Mouse (Mus musculus): ENCODE data around the gene Slc25a12. TPM values are rescaled to one million over a fixed set of nuclear protein-coding genes. Genes with fewer than 3 reads are reported as not detected.

The Slc25a12 gene
- polyA plus RNA-seq, 1 experiment = 26.9 TPM

DNA sequence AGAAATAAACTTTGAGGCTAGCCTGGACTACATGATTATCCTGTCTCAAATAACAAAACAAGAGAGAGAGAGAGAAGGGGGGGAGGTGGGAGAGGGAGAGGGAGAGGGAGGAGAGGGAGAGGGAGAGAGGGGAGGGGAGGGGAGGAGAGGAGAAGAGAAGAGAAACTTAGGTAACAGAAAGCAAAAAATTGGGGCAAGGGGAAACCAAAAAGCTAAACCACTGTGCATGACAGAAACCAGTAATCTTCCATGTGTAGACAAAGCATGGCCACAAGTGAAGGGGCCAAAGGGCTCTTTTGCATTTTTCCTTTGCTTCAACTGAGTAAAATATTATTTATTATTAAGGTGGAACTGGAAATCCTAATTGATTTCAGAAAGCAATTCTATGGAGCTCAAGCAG, 61.2 kb downstream of the Slc25a12 start:
- no peak for DNase-seq (ENCODE audit: low read depth)

DNA sequence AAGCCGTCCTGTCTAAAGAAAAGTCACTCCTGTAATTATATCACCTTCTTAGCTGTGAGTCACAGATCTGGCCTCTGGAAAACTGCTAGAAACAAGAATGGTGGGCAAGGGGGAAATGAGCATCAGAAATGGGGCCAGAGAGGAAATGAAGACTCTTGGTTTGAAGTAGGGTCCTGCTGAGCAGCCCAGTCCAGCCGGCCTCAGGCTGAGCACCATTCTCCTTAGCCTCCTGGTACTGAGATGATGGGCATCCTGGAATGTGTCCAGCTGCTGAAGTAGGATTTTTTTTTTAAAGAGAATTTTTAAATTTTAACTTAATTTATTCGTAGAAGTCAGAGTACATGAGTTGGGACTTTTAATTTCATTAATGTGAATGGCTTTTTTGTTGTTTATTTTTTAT, 62.7 kb downstream of the Slc25a12 start:
- DNase-seq (ENCODE audit: low read depth) = no peak

DNA sequence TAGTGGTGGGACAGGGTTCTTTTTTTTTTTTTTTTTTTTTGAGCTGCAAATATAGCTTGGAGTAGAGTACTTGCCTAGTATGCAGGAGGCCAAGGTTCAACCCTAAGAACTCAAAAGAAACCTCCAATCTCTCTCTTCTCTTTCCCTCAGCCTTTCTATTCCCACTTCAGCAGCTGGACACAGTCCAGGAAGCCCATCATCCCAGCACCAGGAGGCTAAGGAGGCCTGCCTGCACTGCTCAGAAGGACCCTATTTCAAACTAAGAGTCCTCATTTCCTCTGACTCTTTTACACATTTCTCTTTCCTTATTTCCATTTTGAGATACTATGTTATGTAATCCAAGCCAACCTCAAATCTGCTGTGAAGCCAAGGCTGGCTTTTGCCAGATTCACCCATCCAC, 64.3 kb downstream of the Slc25a12 start:
- no peak for DNase-seq (ENCODE audit: low read depth)

DNA sequence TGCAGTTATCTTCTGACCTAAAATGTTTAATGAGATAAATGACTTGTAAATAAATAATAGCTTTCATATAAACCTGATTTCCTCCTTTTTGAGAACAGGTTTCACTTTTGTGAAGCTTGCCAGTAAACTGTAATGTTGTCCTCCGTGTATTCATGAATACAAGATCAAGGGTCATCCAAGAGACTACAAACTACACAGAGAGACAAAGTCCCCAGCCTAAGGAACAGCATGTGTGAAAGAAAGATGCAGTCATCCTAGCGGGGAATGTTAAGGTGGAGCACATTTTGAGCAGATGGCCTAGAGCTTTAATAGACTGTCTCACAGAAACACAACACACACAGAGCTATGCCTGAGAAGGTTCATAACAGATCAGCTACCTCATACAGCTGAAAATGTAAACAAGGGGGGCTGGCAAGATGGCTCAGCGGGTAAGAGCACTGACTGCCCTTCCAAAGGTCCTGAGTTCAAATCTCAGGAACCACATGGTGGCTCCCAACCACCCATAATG, 65.3 kb downstream of the Slc25a12 start:
- DNase-seq (ENCODE audit: low read depth) = no peak

DNA sequence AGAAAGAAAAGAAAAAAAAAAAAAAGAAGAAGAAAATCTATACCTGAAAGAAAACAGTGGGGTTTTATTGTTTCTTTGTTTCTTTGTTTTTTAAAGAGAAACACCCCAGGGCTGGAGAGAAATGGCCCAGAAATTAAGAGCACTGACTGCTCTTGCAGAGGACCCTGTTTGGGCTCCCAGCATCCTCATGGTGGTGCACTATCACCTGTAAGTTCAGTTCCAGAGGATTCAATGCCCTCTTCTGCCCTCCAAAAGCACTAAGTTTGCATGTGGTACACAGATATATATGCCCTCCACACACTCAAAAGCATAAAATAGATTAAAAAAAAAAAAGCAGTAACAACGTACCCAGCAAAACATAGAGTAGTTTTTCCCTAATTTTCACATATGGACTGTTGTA, 68.8 kb downstream of the Slc25a12 start:
- no peak for DNase-seq (ENCODE audit: low read depth)

DNA sequence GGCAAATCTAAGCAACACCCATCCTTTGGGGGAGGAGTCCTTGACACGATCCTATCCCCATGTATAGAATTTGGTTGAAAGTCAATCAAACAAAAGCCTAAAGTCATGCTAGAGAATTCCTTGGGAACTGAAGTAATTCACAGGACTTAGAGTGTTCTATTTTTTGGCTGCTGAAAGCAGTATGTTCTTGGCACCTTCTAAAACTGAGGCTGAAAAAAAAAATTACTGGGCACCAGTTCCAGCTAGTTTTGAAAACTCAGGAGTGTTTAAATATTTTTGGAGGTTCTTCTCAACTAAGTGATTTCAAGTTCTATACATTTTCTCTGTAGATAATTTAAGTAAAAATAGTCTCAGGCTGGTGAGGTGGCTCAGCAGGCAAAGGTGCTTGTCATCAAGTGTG, 70.0 kb downstream of the Slc25a12 start:
- no peak for DNase-seq (ENCODE audit: low read depth)

DNA sequence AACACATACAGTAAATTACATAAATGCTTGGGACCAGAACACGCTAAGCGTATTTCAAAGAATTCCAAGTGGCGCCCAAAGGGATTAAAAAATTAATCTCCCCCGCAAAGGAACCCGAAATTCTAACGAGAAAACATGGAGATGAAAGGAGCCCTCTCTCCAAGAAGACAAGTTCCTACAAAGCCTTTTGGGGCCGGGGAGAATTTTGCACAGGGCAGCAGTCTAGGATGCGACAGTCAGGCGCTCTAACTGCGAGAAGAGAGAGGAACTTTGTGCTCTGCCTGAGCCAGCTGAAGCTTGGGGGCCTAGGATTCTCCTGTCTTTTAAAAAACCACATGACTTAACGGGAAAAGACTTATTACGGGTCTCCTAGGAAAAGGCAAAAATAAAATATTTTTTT, 71.7 kb downstream of the Slc25a12 start:
- no peak for DNase-seq (ENCODE audit: low read depth)

DNA sequence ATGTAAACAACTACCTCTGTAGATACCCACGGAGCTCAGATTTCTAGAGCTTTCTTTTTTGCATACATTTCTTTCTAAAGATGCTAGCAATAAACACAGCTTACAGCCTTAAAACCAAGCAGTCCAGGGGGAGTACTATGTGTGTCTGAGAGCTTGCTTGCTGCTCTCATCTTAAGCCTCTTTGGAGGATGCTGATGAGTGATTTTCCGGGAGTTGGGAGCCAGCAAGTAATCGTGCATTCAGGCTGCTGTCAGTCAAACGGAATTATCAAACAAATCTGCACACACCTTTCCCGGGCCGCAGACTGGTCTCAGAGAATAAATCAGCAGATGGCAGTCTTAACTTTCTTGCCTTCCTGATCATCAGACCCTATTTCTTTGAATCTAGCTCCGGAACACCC, 73.1 kb downstream of the Slc25a12 start:
- DNase-seq (ENCODE audit: low read depth) = no peak

DNA sequence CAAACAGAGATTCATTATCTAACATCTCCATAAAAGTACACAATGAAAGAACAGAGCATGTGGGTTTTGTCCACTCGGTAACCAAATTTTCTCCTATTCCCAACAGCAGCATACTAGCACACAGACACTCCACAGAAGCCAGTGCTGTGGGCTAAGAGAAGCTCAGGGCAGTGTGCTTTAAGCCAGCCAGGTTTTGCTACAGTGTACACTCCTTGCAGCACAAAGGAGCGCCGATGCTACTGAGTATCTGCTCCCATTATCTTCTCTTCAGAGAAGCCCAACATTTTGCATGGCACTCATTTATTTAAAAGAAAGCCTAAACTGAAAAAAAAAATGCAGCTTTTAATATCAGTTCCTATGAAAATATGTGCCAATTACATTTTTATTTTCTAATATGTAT, 73.6 kb downstream of the Slc25a12 start:
- DNase-seq (ENCODE audit: low read depth) = no peak

DNA sequence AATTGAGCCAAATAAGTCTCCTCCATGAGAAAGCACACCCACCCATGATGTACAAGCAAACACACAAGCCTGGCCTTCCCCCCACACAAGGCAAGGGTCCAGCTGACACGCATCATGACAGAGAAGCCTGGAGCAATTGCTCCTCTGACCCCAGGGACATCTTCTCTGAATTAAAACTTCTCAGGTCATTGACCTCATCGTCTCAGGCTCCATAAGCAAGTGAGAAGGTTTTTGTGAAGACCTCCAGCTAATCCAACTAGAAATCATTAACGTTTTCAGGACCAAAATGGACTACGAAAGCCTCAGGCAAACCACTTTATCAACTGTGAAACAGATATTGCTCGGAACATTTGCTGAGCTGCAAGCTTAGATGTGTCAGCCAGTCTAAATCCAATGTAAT, 76.0 kb downstream of the Slc25a12 start:
- no peak for DNase-seq (ENCODE audit: low read depth)

DNA sequence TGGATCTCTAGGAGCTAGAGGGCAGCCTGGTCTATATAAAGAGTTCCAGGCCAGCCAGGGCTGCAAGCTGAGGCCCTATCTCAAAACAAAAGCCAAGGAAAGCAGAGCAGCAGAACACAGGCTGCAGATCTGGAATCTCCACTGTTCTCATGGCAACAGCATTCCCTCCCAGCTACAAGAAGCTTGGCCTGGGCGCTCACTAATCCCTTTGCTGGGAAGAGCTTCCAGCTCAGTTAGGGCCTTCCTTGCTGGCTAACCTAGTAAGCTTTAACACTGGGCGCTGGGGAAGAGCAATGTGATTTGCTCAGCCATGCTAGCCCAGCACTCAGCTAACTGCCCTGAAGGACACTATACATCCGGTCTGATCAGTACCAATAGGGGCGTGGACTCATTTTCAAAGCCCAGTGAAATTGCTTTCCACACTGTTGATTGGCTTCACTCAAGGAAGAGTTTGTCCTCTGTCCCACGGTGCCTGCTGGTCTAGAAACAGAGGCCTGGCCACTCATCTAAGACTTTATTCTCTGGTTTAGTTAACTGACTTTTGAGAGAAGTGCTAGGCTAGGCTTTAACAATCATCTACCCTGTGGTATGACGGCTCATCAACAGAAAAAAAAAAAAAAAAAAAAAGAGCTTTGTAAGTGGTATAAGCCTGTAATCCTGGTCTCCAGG, 77.3 kb downstream of the Slc25a12 start:
- no peak for DNase-seq (ENCODE audit: low read depth)

DNA sequence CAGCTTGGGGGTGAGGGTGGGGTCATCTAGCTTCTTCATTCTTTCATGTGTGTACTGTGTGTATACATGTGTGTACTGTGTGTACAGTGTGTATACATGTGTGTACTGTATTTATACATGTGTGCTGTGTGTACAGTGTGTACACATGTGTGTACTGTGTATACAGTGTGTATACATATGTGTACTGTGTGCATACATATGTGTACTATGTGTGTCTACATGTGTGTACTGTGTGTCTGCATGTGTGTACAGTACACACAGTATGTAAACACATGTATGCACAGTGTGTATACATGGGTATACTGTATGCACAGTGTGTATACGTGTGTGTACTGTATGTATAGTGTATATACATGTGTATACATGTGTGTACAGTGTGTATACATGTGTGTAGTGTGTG, 85.6 kb downstream of the Slc25a12 start:
- no peak for DNase-seq (ENCODE audit: low read depth)

DNA sequence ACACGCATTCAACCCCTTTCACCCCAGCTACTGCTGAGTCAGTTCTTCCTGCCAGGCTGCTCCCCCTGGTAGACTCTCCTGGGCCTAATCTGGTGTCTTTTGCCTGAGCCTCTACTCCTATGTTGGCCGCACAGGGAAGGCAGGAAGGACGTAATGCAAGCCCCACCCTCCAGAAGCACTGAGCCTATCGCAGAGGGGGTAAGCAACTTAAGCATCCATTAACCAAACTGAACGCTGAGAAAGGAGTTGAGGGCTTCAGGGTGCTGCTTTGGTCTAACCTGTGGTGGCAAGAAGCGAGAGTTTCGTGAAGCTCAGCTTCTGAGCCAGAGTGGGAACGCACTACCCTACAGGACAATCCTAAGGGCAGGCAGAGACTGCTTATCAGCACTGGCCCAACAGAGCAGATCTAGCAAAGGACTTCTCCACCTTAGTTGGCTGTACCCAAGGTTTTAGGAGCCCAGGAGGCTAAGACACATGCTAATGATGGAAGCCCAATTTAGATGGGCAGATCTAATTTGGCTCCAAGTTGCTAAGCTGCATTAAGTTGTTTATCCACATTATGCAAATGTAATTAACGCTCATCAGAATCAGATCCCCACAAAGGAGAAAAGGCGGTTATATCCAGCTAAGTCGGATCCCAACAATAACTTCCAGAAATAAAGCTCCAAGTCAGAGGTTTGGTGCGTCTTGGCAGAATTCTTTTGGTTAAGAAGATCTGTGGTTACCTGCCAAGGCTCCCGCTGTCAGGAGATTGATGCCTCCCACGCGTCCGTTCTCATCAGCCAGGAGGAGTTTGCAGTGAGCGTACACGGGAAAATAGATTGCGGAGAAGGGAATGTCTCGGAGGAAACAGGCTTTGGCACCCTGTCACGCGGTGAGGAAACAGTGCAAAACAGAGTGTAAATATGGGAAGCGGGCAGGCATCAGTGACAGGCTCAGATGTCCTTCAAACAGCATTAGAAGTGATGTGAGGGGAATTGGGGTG, 88.5 kb downstream of the Slc25a12 start:
- DNase-seq (ENCODE audit: low read depth) = no peak

DNA sequence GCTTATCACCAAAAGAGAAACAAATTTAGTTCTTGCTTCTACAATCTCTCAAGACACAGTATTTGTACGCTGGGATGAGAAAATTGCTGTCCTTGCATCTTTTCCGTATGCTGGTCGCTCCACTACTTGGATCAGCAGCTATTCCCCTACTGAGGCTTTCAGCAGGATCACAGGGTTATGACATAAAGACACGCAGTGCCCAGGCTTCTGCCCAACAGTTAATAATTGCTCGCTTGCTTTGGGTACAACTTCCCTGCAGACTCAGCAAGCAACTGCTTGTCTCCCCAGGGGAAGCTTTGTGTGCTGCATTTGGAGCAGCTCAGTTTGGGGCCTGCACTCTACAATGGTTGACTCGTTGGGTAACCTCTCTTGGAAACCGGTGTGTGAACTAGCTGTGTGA, 91.8 kb downstream of the Slc25a12 start:
- DNase-seq (ENCODE audit: low read depth) = no peak

DNA sequence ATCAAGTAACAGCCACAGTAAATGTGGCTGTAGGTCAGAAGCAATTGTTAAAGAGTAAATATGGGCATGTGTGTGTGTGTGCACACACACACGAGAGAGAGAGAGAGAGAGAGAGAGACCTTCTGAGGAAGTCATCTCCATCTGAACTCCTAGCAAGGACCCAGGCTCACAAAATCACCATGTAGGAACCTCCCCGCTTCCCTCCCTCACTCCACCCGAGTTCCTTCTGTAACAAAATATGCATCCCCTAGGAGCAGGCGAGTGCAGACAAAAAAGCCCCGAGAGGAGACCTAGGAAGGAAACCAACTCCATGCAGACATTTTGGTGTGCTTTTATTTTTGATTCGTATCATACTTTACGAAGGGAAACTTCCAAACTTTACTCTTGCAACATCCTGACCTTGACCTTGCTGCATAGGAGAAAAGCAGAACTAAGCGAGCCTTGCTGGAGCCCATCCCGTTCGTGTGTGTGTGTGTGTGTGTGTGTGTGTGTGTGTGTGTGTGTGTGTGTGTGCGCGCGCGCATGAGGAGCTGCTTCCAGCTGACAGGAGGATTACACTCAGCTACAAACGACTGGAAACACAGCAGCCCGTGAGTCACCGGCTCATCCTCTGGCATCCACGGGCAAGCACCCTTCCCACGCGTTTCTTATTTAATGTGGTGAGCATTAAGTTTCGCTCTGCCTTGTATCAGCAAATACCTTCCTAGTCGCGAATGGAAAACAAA, 93.4 kb downstream of the Slc25a12 start:
- DNase-seq (ENCODE audit: low read depth) = no peak

DNA sequence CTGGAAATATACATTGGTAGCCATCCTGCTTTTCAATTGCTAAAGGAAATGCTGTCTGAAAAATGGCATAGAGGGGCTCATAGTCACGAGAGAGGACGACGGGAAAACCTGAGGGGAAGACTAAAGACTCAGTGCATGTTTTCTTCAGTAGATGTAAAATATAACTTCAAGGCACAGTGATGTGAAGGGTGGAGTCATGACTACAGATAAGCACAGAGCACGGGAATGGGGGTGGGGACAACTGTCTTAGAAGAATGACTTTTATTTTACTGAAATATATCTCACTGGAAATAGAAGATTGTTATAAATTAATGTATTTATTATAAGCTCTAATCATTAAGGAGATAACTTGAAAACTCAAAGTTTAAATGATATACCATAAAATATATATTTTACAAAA, 97.5 kb downstream of the Slc25a12 start:
- no peak for DNase-seq (ENCODE audit: low read depth)

DNA sequence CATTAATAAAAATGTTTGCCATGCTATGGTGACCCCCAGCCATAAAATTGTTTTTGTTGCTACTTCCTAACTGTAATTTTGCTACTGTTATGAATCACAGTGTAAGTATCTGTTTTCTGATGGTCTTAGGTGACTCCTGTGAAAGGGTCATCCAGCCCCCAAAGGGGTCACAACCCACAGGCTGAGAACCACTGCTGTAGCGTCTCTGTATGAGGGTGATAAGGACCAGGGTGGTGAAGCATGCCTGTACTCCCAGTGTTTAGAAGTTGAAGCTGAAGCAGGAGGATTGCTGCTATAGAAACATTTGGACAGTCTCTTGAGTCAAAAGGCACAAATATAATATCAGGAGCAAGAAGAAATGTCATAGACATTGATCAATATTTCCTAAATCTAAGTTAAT, 98.2 kb downstream of the Slc25a12 start:
- no peak for DNase-seq (ENCODE audit: low read depth)

DNA sequence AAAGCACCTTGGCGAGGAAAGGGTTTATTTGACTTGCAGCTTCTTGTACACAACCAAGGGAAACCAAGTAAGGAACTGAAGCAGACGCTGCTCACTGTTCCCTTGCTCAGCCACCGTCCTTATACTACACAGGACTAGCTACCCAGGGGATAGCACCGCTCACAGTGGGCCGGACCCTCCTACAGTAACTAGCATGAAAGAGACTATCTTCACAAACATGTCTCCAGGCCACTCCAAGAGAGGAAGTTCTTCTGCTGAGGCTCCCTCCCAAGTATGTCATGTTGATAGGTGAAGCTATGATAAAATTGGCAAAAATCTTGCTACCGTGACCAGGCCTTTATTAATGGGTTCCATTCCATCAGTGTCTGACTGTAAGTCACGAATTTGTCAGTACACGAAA, 98.9 kb downstream of the Slc25a12 start:
- DNase-seq (ENCODE audit: low read depth) = no peak

DNA sequence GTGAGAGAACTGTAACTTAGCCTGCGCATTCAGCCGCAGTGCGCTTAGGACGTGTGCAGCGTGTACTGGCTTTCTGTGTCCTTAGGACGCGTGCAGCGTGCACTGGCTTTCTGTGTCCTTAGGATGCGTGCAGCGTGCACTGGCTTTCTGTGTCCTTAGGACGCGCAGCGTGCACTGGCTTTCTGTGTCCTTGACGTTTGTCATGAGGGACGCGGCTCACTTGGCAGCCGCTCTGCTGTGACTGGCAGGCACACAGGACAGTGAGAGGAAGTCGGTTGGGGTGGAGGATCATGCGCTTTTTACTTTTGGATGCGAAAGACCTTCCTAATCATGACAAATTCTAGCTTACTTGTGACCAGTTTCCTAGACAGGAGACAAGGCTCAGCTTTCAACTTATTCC, 103.0 kb downstream of the Slc25a12 start:
- DNase-seq (ENCODE audit: low read depth) = no peak

DNA sequence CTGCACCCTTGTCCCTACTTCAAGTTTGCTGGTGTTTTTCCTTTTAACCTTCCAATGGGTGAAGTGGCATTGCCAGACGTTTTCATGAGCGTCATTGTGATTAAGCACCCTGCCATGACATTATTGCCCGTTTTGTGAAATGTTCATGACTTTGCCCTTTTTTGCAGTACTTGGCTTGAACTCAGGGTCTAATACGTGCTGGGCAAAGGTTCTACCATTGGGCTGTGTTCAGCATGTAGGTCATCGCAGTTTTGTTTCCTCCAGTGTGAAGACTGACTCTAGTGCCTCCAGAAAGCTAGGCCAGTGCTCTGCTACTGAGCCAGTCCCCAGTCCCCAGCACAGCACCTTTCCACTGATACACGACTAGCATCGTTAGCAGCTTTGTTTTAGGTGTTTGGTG, 111.0 kb downstream of the Slc25a12 start:
- DNase-seq (ENCODE audit: low read depth) = no peak

DNA sequence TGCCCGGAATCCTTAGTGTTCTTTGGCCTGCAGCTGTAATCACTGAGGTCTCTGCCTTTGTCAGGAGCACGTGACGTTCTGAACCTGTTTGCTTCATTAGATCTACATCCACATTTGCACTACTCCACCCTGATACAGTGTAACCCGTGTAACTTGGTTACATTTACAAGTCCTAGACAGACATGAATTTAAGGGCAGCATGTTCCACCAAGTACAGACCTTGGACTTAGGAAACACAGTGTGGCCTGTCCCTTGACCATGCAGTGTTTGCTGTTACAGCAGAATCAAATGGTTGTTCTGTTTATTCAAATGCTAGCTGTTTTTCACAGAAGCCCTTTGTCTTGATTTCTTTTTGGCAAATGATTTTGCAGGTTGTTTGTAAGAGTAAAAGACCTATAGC, 112.7 kb downstream of the Slc25a12 start:
- DNase-seq (ENCODE audit: low read depth) = no peak

DNA sequence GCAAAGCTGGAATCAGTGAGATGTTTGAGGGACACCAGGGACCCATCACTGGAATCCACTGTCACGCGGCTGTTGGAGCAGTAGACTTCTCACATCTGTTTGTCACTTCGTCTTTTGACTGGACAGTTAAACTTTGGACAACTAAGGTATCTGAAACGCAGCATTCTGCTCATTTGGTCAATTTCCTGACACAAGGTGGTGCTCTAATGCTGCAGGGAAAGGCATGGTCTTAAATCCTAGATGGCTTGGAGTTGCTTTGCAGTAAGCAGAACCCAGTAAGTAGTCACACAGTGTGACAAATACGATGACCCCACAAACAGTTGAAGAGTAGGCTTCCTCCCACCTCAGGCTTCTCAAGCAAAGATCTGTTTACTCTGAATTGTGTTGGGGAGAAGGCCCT, 116.7 kb downstream of the Slc25a12 start:
- no peak for DNase-seq (ENCODE audit: low read depth)
